Mouse (Mus musculus) kidney, adult 2 months (tissue): Measurements from ENCODE around the gene Cables2.

Experiments used
- CTCF ChIP-seq: fragments of 200-500 bp; conservative IDR thresholded peaks from 2 replicates; pipeline ENCODE4 v1.5.1; 2011; ENCODE audit warnings: low read depth, mild to moderate bottlenecking, control low read depth, low read length, moderate library complexity, mixed read lengths; ENCODE audit not compliant: insufficient read depth, insufficient read length
- POLR2A ChIP-seq: fragments of 200-500 bp; IDR thresholded peaks from one replicate; pipeline ENCODE4 v1.6.1; 2011; ENCODE audit warnings: low read depth, low read length, control low read depth

DNA sequence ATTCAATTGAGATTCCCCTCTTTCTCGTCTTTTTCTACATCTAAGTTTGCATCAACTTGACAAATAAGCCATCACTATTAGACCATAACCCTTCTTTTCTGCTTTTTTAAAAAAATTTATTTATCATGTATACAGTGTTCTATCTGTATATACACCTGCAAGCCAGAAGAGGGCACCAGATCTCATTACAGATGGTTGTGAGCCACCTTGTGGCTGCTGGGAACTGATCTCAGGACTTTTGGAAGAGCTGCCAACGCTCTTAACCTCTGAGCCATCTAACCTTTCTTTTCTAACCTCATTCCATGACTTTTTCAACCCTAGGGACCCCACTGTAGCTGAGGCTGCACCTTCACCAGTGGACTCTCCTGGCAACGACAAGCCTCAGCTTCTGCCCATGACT is 61.0 kb downstream of the Cables2 start:
- TF ChIP-seq POLR2A (no peak), CTCF (no peak)
